Comparison of ENCODE assay signal across 7 mouse cellular contexts in the genomic region with DNA sequence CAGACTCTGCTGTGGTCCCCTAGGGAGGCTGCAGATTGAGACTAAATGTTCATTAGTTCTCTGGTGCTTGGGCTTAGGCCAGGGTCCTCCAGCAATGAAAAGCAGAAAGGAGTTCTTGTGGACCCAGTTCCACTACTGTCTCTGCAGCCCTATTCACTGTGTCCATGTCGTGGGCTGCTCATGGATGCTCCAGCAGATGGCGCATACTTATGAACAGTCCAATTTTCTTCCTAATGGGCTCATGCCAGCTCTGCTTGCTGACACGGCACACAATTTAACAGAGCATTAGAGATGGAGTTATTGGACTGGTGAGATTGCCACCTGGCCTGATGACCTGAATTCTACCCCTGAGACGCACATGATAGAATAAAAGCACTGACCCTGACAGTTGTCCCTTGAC. TPM values are rescaled to one million over a fixed set of nuclear protein-coding genes. Genes with fewer than 3 reads are reported as not detected.
A peak's percentile ranks its signal among the peaks of the same experiment; 100 is the strongest.
DNase-seq lines count a peak whose midpoint lies in the region; ATAC-seq and TF ChIP-seq lines count a peak whose summit lies in the region.

No protein-coding gene starts in this region.

- H3K27ac ChIP-seq in cerebellum, adult 2 months (ENCODE audit: insufficient read depth, low read length), result no peak overlapping the region
- H3K27ac ChIP-seq in midbrain, embryonic 13.5 days, result no peak overlapping the region

- no peaks in the 10 kb centered on the region for H3K36me3 ChIP-seq in midbrain, embryonic 13.5 days

- no peak overlapping the region for H3K4me3 ChIP-seq in cerebellum, adult 2 months (replicated peaks; ENCODE audit: insufficient read depth, low read depth, low read length)
- H3K4me3 ChIP-seq in midbrain, embryonic 13.5 days (replicated peaks), result no peak overlapping the region

- H3K9me3 ChIP-seq in midbrain, embryonic 13.5 days, result no peaks in the 10 kb centered on the region

- peaks cover 3% of the 10 kb centered on the region; the same call in 1 of the 2 replicates for H3K4me1 ChIP-seq in cerebellum, adult 2 months (ENCODE audit: control insufficient read depth, insufficient read depth, low read length)
- H3K4me1 ChIP-seq in midbrain, embryonic 13.5 days (replicated peaks), result no peaks in the 10 kb centered on the region

- DNase-seq in urinary bladder, postnatal 14 days (ENCODE audit: low spot score), result peak; percentile 40
- no peak for DNase-seq in urinary bladder, postnatal 4 days (ENCODE audit: low spot score in 2 of 2)
- peak; percentile 79 to 82 for DNase-seq in cerebellum, adult 2 months
- DNase-seq in frontal cortex, postnatal 14 days (ENCODE audit: low spot score in 2 of 2), result peak; percentile 45 to 63
- peak; percentile 34 to 59 for DNase-seq in layer of hippocampus, postnatal 25 days (ENCODE audit: extremely low spot score in 1 of 2, low spot score in 1 of 2)
- no peak for DNase-seq in yolk sac, embryonic 10.5 days (ENCODE audit: low spot score)

- peak; percentile 88 for TF ChIP-seq CTCF in cerebellum, adult 2 months (IDR thresholded peaks at IDR 0.05; ENCODE audit: borderline replicate concordance, insufficient read depth, low read depth, low read length)

- H3K27me3 ChIP-seq in cerebellum, adult 2 months (ENCODE audit: control insufficient read depth, insufficient read depth, low read length), result no peaks in the 10 kb centered on the region
- H3K27me3 ChIP-seq in midbrain, embryonic 13.5 days, result 0 out of 2 replicates have a peak, but pooled peaks cover 13% of the 10 kb centered on the region

- H3K9ac ChIP-seq in midbrain, embryonic 13.5 days (replicated peaks), result no peak overlapping the region

- ATAC-seq in midbrain, embryonic 13.5 days, result peak; percentile 72

- WGBS in cerebellum, adult 2 months, result 2% methylated on average over 4 of the region's 4 CpGs
- 32% methylated on average over 4 of the region's 4 CpGs for WGBS in midbrain, embryonic 13.5 days

- TF ChIP-seq POLR2A in cerebellum, adult 2 months (IDR thresholded peaks at IDR 0.05; ENCODE audit: borderline replicate concordance, insufficient read depth, low read length), result no peak

- no peak overlapping the region for H3K4me2 ChIP-seq in midbrain, embryonic 13.5 days (replicated peaks)

RNA-seq across cellular contexts. Expression of gene Slc28a3, which starts 28.3 kb away (rescaled TPM):
- 0.05 and 0.25 TPM in 2 replicates for polyA plus RNA-seq in cerebellum, adult 2 months (2012; rRNA removed)
- total RNA-seq in layer of hippocampus, postnatal 25 days (2021), result under 1 TPM in 1 of 2 experiments, not detected in 1; 0.10 TPM
- not detected in 2 replicates for polyA plus RNA-seq in midbrain, embryonic 13.5 days (2015; fragmentation: Nextera tagmentation; extraction: Ambion mirVana)

Comparison
In these comparisons a context has a peak if more than half of its experiments do, and no peak if none do; other contexts are left out.
1. DNase-seq: peak in urinary bladder, postnatal 14 days (single experiment), cerebellum, adult 2 months (2 of 2), frontal cortex, postnatal 14 days (2 of 2) and layer of hippocampus, postnatal 25 days (2 of 2); none in urinary bladder, postnatal 4 days (0 of 2) and yolk sac, embryonic 10.5 days (single experiment).